Mouse (Mus musculus): Measurements from ENCODE around the gene Kcnj13. TPM values are rescaled to one million over a fixed set of nuclear protein-coding genes. Genes with fewer than 3 reads are reported as not detected.
A peak's percentile ranks its signal among the peaks of the same experiment; 100 is the strongest.

The Kcnj13 gene
- total RNA-seq (2017) = 0.37 and 0.70 TPM in 2 replicates

DNA sequence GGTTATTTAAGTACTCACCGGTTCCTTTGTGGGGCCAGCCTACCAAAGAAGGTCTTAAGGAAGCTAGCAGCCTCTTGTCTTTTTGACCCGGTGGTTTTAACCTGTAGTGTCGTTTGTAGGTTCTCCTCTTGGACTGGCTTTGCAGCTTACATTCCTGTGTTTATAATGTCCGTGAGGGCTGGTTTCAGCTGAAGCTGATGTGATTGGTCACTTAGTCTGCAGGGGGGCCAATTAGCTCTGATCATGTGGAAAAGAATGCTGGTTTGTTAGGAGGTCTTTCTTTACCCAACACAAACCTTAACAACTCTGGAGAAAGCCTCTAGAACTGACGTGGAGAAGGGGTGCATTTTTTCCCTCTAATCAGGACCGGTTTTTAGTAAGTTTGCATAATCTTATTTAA is at the start of gene Kcnj13:
TSS of gene Kcnj13 (minus strand) at position 136 of the 400 bp plus-strand sequence.
- no peak for ATAC-seq (ENCODE audit: extremely low read depth, insufficient number of reproducible peaks, low FRiP score, poor library complexity, severe bottlenecking)

DNA sequence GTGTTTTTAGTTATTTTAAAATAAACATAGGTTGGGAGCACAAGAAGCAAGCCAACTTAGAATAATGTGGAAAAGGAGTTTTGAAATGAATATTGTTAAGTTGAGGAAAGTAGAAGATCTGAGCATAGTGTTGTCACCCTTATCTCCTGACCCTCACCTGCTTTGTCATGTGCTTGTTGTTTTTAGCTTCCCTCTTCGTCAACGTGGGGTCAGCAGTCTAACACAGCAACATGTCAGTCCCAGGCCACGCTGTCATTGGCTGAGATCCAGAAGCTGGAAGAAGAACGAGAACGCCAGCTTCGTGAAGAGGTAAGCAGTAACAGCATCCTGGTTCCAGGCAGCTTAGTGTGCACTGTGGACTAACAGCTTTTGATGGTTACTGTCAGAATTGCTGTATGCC is 42.1 kb upstream of the Kcnj13 start:
- no peak for ATAC-seq (ENCODE audit: extremely low read depth, insufficient number of reproducible peaks, low FRiP score, poor library complexity, severe bottlenecking)

DNA sequence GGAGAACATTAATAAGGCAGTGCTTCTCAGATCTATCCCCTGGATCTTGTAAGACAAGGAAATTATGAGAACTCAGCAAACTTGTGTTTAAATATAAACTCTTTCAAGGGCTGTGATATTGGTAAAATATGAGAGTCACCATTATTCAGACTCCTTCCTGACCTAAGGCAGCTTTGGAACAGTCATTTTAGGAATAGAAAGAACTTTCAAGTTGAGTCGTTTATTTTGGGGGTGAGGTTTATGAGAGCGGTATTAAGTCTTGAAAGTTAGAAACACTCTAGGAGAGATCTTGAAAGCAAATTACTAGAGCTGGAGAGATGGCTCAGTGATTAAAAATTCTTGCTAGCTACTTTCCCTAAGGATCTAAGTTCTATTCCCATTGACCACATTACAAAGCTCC is 40.6 kb upstream of the Kcnj13 start:
- no peak for ATAC-seq (ENCODE audit: extremely low read depth, insufficient number of reproducible peaks, low FRiP score, poor library complexity, severe bottlenecking)

DNA sequence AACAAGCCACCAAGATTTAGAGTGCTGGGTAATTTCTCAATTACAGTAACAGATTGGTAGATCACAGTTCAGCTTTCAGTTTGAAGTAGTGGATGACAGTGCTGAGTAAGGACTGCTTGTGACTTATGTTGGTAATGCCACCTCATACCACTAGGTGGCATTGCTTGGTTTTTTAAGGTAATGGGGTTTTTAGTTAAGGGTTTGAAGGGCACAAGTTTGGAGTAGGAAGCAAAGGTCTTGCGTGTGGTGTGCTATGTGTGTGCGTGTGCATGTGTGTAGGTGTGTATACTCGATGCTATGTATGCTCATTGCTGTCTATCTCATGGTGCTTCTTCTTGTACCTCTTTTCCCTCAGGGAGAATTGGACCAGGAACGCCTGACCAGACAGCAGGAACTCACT is 24.2 kb upstream of the Kcnj13 start:
- ATAC-seq (ENCODE audit: extremely low read depth, insufficient number of reproducible peaks, low FRiP score, poor library complexity, severe bottlenecking) = peak; percentile 77

DNA sequence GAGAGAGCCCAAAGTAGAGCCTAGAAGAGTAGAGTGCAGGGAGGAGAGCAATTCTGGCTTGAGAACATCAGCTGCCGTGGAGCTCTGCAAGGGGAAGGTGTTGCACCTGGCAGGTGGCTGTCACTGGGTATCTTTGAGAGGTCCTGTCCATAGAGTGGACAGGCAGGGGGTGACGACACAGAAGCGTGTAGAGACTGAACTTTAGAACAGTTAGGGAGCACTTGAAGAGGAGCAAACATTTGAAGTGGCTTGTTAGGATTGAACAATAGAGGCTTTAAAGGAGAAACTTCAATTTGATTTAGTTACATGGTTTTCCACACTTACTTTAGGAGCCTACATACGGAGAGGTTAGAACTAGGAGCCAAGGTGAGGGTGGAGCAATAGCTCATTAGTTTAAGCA is 14.9 kb upstream of the Kcnj13 start:
- ATAC-seq (ENCODE audit: extremely low read depth, insufficient number of reproducible peaks, low FRiP score, poor library complexity, severe bottlenecking) = no peak

DNA sequence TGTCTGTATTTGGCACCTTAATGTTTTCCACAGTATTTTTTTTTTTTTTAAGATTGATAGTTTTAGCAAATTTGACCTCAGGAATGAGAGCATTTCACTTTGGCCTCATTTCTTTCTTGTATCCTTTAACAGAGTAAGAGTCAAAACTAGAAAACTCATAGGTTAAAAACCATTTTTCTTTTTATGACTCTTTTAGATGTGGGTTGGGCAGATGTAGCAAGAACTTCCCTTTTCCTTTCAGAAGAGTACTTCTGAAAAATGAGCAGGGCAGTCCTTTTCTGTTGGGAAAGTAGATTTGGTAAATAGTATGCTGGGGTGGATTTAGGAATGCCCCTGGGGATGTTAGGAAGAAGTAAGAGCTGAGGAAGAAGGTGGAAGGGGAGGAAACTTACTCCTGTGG is 11.5 kb upstream of the Kcnj13 start:
- ATAC-seq (ENCODE audit: extremely low read depth, insufficient number of reproducible peaks, low FRiP score, poor library complexity, severe bottlenecking) = no peak

DNA sequence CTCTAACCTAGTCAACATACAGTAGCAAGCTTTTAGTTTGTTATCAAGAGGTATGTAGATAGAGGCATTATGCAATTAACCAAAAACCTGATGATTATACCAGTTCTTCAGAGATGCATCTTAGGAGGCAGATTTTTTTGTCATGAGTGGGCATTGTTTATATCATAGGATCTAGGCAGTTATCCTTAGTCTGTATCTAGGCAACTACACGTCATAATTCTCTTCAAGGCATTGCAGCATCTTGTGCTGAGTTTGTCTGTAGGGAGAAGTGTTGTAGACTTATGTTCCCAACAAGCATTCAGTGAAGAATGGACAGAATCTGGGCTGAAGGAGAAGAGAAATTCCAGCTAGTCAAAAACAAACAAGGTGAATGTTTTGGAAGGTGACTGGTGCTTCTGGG is 10.2 kb upstream of the Kcnj13 start:
- no peak for ATAC-seq (ENCODE audit: extremely low read depth, insufficient number of reproducible peaks, low FRiP score, poor library complexity, severe bottlenecking)

DNA sequence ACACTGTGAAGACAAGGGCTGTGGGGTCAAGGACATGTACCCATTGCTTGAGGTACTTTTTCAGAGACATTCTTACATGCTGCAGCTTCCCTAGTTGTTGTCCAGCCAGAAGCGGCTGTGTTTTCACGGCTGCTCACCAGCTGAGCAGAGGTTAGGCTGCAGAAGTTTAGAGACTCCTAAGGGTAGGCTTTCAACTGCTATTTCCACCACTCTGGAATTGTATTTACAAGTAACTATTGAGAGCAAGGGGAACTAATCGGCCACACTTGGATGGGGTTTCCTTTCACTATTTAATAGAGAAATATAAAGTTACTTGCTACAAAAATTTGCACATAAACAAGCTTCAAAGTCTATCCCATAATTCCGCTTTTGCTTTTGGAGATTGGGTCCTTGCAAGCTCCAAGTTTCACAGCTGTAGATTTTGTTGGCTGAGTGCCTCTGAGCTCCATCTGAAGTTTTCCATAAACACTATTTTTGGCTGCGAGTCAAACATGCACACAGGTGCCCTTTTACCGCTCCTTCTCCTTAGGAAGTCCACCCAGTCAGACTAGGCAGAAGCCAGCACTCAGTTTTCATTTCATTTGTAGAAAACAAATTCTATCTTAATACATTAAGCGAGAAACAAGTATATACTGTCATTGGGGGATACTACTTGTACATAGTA is 2.5 kb upstream of the Kcnj13 start:
- ATAC-seq (ENCODE audit: extremely low read depth, insufficient number of reproducible peaks, low FRiP score, poor library complexity, severe bottlenecking) = no peak

DNA sequence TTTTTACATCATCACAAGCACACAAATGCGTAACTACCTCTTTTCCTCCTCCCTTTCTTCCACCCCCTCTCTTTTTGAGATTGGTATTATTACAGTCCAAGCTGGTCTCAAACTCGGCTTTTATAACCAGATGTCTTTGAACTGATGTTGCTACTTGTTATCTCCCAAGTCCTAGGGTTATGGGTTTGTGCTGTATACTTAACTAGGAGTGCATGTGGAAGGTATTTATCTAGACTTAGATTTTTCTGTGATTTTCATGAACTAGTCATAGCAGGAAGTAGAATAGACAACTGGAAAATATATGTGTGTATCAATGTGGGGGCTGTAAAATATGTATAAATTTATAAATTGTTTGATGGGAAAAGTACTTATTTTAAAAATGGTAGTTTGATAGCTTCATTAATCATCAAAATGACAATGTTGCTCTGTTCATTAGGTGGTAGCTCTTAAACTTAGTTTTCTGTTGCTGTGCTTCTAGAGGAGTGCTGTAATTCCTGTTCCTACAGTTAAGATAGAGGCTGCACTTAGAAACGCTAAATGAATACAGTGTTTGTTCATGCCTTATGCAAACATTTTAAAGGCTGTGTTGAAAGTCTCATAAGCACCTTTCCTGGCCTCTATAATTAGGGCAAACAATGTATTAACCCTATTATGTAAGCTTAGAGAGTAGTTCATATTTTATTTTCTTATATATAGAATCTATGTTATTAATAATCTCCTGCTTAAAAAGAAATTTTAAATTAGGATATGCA is 909 bp downstream of the Kcnj13 start:
- ATAC-seq (ENCODE audit: extremely low read depth, insufficient number of reproducible peaks, low FRiP score, poor library complexity, severe bottlenecking) = no peak

DNA sequence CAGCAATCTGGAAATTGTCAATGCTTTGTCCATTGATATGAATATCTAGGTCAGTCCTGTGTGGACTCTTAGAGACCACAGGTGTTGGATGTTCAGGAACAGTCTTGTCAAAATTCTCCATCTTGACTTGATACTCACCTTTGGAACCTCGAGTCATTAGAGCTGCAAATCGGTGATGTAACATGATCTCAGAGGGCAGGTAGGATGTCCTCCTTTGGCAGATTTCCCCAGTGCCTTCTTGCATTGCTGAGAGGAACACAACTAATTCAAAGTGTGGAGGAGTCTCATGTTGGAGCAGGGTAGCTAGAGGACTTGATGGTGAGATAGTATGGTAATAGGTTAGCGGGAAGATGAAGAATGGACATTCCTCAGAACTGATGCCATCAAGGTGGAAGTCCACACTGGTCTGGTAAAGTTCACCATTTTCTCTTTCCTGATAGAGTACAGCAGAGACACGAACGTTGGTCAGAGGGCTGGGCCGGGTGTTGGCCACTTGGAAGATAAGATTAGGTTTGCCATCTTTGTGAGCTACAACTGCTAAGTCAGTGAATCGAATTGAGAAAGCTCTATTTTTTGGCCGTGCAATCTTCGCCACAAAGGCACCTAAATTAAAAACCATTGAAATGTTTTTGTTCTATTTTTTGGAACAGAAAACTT is 8.0 kb downstream of the Kcnj13 start:
- no peak for ATAC-seq (ENCODE audit: extremely low read depth, insufficient number of reproducible peaks, low FRiP score, poor library complexity, severe bottlenecking)

DNA sequence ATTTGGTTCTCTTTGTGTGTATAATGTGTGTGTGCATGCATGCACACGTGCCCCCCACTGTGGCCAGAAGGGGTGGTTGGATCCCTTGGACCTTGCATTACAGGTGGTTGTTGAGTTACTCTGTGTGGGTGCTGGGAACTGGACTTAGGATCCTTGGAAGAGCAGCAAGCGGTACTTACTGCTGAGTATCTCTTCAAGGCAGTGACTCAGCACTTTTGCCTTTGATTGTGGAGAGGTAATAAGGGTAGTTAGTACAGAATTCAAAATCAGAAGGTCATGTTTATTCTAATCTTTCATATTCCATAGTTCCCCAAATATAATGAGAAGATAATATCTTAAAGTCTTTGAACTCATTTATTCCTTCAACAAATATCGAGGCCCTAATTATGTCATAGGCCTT is 13.4 kb downstream of the Kcnj13 start:
- no peak for ATAC-seq (ENCODE audit: extremely low read depth, insufficient number of reproducible peaks, low FRiP score, poor library complexity, severe bottlenecking)

DNA sequence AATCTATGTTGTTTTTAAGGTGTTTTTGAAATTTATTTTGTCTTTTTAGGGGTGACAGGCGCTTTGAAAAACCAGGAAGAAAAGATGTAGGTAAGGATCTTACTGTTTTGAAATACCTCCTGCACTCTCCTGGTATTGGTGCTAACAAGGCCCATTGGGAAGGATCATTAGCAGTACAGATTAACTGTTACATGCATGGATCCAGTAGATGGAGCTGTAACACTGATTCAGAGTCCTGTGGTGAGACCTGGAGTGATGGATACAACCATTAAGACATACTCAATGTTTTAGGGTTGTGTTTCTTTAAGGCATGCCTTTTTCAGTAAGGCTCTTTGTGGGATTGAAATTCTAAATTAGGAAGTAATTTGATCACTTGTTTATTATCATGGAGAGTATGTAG is 14.6 kb downstream of the Kcnj13 start:
- no peak for ATAC-seq (ENCODE audit: extremely low read depth, insufficient number of reproducible peaks, low FRiP score, poor library complexity, severe bottlenecking)

DNA sequence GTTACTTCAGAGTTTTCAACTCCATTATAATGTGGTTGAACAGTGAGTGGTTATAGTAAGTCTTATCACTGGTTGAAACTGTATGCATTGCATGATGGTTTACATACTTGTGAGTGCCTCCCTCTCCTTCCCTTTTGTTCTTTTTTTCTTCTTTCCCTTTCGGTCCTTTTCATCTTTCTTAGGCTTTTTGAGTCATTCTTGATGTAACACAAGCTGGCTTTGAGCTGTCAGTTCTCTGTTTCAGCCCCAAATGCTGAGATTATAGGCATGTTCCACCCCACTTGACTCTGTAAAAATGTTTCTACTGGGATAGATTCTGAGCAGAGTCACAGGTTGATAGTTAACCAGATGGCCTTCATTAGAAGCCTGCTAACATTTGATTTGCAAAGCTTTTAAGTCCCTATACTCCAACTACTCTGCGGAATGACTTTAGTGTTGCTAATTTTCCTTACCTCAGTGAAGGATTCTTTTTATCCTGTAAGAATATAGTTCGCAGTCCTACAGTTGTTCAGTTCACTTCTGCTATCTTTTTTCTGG is 16.4 kb downstream of the Kcnj13 start:
- ATAC-seq (ENCODE audit: extremely low read depth, insufficient number of reproducible peaks, low FRiP score, poor library complexity, severe bottlenecking) = no peak

DNA sequence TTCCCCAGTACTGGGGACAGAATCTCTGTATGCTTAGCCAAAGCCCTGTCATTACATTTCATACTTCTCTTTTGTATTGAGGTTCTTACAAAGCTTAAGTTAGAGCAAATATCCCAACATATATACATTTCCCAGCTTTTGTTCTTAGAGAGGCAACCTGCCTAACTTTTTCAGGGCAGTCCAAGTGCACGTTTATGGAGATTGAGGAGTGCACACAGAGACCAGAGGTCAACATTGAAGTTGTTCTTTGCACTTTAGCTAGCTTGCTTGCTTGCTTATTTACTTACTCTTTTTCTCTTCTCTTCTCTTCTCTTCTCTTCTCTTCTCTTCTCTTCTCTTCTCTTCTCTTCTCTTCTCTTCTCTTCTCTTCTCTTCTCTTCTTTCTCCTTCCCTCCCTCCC is 34.3 kb downstream of the Kcnj13 start:
- no peak for ATAC-seq (ENCODE audit: extremely low read depth, insufficient number of reproducible peaks, low FRiP score, poor library complexity, severe bottlenecking)

DNA sequence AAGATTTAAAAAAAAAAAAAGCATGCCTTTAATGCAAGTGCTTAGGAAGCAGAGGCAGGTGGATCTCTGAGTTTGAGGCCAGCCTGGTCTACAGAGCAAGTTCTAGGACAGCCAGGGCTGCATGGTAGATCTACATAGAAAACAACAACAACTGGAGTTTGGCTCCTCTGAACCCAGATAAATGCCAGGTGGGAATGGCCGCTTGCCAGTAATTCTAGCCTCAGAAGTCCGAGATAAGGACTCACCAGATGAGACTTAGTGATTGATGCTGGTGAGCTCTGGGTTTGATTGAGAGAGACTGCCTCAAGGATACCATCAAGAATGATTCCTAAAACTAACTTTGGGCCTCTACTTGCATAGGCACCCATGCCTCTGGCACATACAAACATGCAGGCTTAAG is 44.0 kb downstream of the Kcnj13 start:
- no peak for ATAC-seq (ENCODE audit: extremely low read depth, insufficient number of reproducible peaks, low FRiP score, poor library complexity, severe bottlenecking)

Other genes starting within 250 kb of the Kcnj13 start
- gene Ecel1, start 238.2 kb downstream of the Kcnj13 start, total RNA-seq (2017) = not detected in 2 replicates
- gene Prss56, start 211.4 kb downstream of the Kcnj13 start, total RNA-seq (2017) = not detected in 2 replicates
- gene Chrnd, start 204.1 kb downstream of the Kcnj13 start, total RNA-seq (2017) = not detected in 2 replicates
- gene Chrng, start 190.1 kb downstream of the Kcnj13 start, total RNA-seq (2017) = 0.12 TPM in 1 of 2 replicates, not detected in the other
- gene Eif4e2, start 180.8 kb downstream of the Kcnj13 start, total RNA-seq (2017) = 111 and 118 TPM in 2 replicates
- gene Efhd1, start 130.4 kb downstream of the Kcnj13 start, total RNA-seq (2017) = 0.74 TPM in 1 of 2 replicates, not detected in the other
- 117 and 137 TPM in 2 replicates for gene Gigyf2, start 67.7 kb downstream of the Kcnj13 start, total RNA-seq (2017)
- not detected in 2 replicates for gene Snorc, start 75.5 kb upstream of the Kcnj13 start, total RNA-seq (2017)
- not detected in 2 replicates for gene Neu2, start 115.2 kb upstream of the Kcnj13 start, total RNA-seq (2017)
- not detected in 2 replicates for gene Ngef, start 179.1 kb upstream of the Kcnj13 start, total RNA-seq (2017)
- gene Inpp5d, start 225.6 kb upstream of the Kcnj13 start, total RNA-seq (2017) = 183 and 196 TPM in 2 replicates

All from neutrophil, adult 5-6 weeks (primary cell).